Mouse (Mus musculus): ENCODE results near the gene Tmem14c. TPM values are rescaled to one million over a fixed set of nuclear protein-coding genes. Genes with fewer than 3 reads are reported as not detected.

Gene Tmem14c
- polyA plus RNA-seq, 1 experiment from 2014 or later, result 257 TPM

- ATAC-seq (replicated peaks; ENCODE audit: low FRiP score, low read depth), result no peak
- no peak for TF ChIP-seq CTCF (IDR thresholded peaks at IDR 0.05; ENCODE audit: low read depth)
- Histone ChIP-seq H3K27me3 (ENCODE audit: insufficient read depth, low read length) (no peaks in the 10 kb centered on the region), H3K4me3 (replicated peaks; ENCODE audit: low read depth, low read length) (no peak overlapping the region), H3K4me2 (ENCODE audit: low read length) (no peak overlapping the region), H3K36me3 (ENCODE audit: insufficient read depth, low read length) (peaks cover 26% of the 10 kb centered on the region; the same call in 1 of the 2 replicates), H3K9ac (ENCODE audit: low read depth, low read length) (no peak overlapping the region), H3K4me1 (replicated peaks; ENCODE audit: insufficient read depth, low read length) (peaks cover 8% of the 10 kb centered on the region), H3K27ac (no peak overlapping the region), H3K9me3 (replicated peaks; ENCODE audit: low read length) (no peaks in the 10 kb centered on the region)
- 91% methylated on average over 13 of the region's 13 CpGs for WGBS
- no peak for DNase-seq (ENCODE audit: low spot score)
Observed at GRCm38 (mm10) chr13:41018756-41019591, 2.9 kb downstream of the Tmem14c start.

- Histone ChIP-seq H3K4me1 (replicated peaks; ENCODE audit: insufficient read depth, low read length) (peaks cover 8% of the 10 kb centered on the region), H3K4me2 (ENCODE audit: low read length) (no peak overlapping the region), H3K9me3 (replicated peaks; ENCODE audit: low read length) (no peaks in the 10 kb centered on the region), H3K27me3 (ENCODE audit: insufficient read depth, low read length) (no peaks in the 10 kb centered on the region), H3K27ac (no peak overlapping the region), H3K9ac (ENCODE audit: low read depth, low read length) (no peak overlapping the region), H3K4me3 (replicated peaks; ENCODE audit: low read depth, low read length) (no peak overlapping the region), H3K36me3 (ENCODE audit: insufficient read depth, low read length) (peaks cover 23% of the 10 kb centered on the region; the same call in 1 of the 2 replicates)
- ATAC-seq (replicated peaks; ENCODE audit: low FRiP score, low read depth) (no peak), DNase-seq (ENCODE audit: low spot score) (no peak)
- 81% methylated on average over 7 of the region's 7 CpGs for WGBS
- TF ChIP-seq CTCF (IDR thresholded peaks at IDR 0.05; ENCODE audit: low read depth), result no peak
Observed at GRCm38 (mm10) chr13:41020494-41020893, 4.4 kb downstream of the Tmem14c start.

- DNase-seq (ENCODE audit: low spot score) (no peak), ATAC-seq (replicated peaks; ENCODE audit: low FRiP score, low read depth) (no peak)
- H3K4me3 ChIP-seq (replicated peaks; ENCODE audit: low read depth, low read length), result no peak overlapping the region
- no peak overlapping the region for H3K9ac ChIP-seq (ENCODE audit: low read depth, low read length)
- no peaks in the 10 kb centered on the region for H3K9me3 ChIP-seq (replicated peaks; ENCODE audit: low read length)
- peaks cover 23% of the 10 kb centered on the region; the same call in 1 of the 2 replicates for H3K36me3 ChIP-seq (ENCODE audit: insufficient read depth, low read length)
- no peak overlapping the region for H3K27ac ChIP-seq
- 88% methylated on average over 6 of the region's 6 CpGs for WGBS
- no peak overlapping the region for H3K4me2 ChIP-seq (ENCODE audit: low read length)
- TF ChIP-seq CTCF (IDR thresholded peaks at IDR 0.05; ENCODE audit: low read depth), result no peak
- no peaks in the 10 kb centered on the region for H3K27me3 ChIP-seq (ENCODE audit: insufficient read depth, low read length)
- H3K4me1 ChIP-seq (replicated peaks; ENCODE audit: insufficient read depth, low read length), result peaks cover 8% of the 10 kb centered on the region
Observed at GRCm38 (mm10) chr13:41021607-41022006, 5.5 kb downstream of the Tmem14c start.

- H3K4me1 ChIP-seq (replicated peaks; ENCODE audit: insufficient read depth, low read length), result peaks cover 4% of the 10 kb centered on the region
- ATAC-seq (replicated peaks; ENCODE audit: low FRiP score, low read depth), result no peak
- no peak overlapping the region for H3K27ac ChIP-seq
- no peak overlapping the region for H3K4me2 ChIP-seq (ENCODE audit: low read length)
- TF ChIP-seq CTCF (IDR thresholded peaks at IDR 0.05; ENCODE audit: low read depth), result no peak
- DNase-seq (ENCODE audit: low spot score), result no peak
- no peak overlapping the region for H3K9ac ChIP-seq (ENCODE audit: low read depth, low read length)
- H3K9me3 ChIP-seq (replicated peaks; ENCODE audit: low read length), result no peaks in the 10 kb centered on the region
- WGBS, result 91% methylated on average over 13 of the region's 13 CpGs
- no peak overlapping the region for H3K4me3 ChIP-seq (replicated peaks; ENCODE audit: low read depth, low read length)
- H3K36me3 ChIP-seq (ENCODE audit: insufficient read depth, low read length), result peaks cover 23% of the 10 kb centered on the region; the same call in 1 of the 2 replicates
- H3K27me3 ChIP-seq (ENCODE audit: insufficient read depth, low read length), result no peaks in the 10 kb centered on the region
Observed at GRCm38 (mm10) chr13:41022099-41022498, 6.0 kb downstream of the Tmem14c start.

- Histone ChIP-seq H3K9ac (ENCODE audit: low read depth, low read length) (no peak overlapping the region), H3K4me2 (ENCODE audit: low read length) (no peak overlapping the region), H3K27me3 (ENCODE audit: insufficient read depth, low read length) (no peaks in the 10 kb centered on the region), H3K9me3 (replicated peaks; ENCODE audit: low read length) (no peaks in the 10 kb centered on the region), H3K4me1 (replicated peaks; ENCODE audit: insufficient read depth, low read length) (no peaks in the 10 kb centered on the region), H3K27ac (no peak overlapping the region), H3K36me3 (ENCODE audit: insufficient read depth, low read length) (no peaks in the 10 kb centered on the region), H3K4me3 (replicated peaks; ENCODE audit: low read depth, low read length) (no peak overlapping the region)
- 83% methylated on average over 5 of the region's 5 CpGs for WGBS
- ATAC-seq (replicated peaks; ENCODE audit: low FRiP score, low read depth), result no peak
- DNase-seq (ENCODE audit: low spot score), result no peak
- no peak for TF ChIP-seq CTCF (IDR thresholded peaks at IDR 0.05; ENCODE audit: low read depth)
Observed at GRCm38 (mm10) chr13:41030098-41030497, 14.0 kb downstream of the Tmem14c start.

GRCm38 (mm10) chr13:41042511-41042910 lies 26.4 kb downstream of the Tmem14c start:
- no peak overlapping the region for H3K4me3 ChIP-seq (replicated peaks; ENCODE audit: low read depth, low read length)
- H3K27me3 ChIP-seq (ENCODE audit: insufficient read depth, low read length), result no peaks in the 10 kb centered on the region
- no peak overlapping the region for H3K27ac ChIP-seq
- DNase-seq (ENCODE audit: low spot score) (no peak), ATAC-seq (replicated peaks; ENCODE audit: low FRiP score, low read depth) (no peak)
- no peaks in the 10 kb centered on the region for H3K36me3 ChIP-seq (ENCODE audit: insufficient read depth, low read length)
- TF ChIP-seq CTCF (IDR thresholded peaks at IDR 0.05; ENCODE audit: low read depth), result no peak
- H3K9ac ChIP-seq (ENCODE audit: low read depth, low read length), result no peak overlapping the region
- no peaks in the 10 kb centered on the region for H3K4me1 ChIP-seq (replicated peaks; ENCODE audit: insufficient read depth, low read length)
- no peak overlapping the region for H3K4me2 ChIP-seq (ENCODE audit: low read length)
- H3K9me3 ChIP-seq (replicated peaks; ENCODE audit: low read length), result no peaks in the 10 kb centered on the region
- 90% methylated on average over 4 of the region's 4 CpGs for WGBS

Data from kidney, postnatal 0 days (tissue).